Mouse (Mus musculus) limb, embryonic 10.5 days (tissue): Measurements from ENCODE around the gene Trp63. TPM values are rescaled to one million over a fixed set of nuclear protein-coding genes. Genes with fewer than 3 reads are reported as not detected.
"Not testable (repeated sequence)": the region's sequence is repeated elsewhere in the genome, so short reads cannot be mapped to it uniquely, and the experiment has no call there.

Source experiments
- DNase-seq: peaks from one replicate; pipeline ENCODE4 v3.0.0-alpha.2; 2017; ENCODE audit warnings: low spot score
- H3K27ac ChIP-seq: fragments of 300-500 bp; sonication (generic); 2 replicates; pipeline ENCODE4 v1.5.1; 2016; ENCODE audit warnings: mild to moderate bottlenecking
- H3K27me3 ChIP-seq: fragments of 300-500 bp; sonication (generic); 2 replicates; pipeline ENCODE4 v1.6.1; 2016; ENCODE audit warnings: low read depth, mild to moderate bottlenecking; ENCODE audit not compliant: poor library complexity, severe bottlenecking
- H3K36me3 ChIP-seq: fragments of 300-500 bp; sonication (generic); 2 replicates; pipeline ENCODE4 v1.6.1; 2016; ENCODE audit warnings: mild to moderate bottlenecking, moderate library complexity
- H3K4me1 ChIP-seq: fragments of 300-500 bp; sonication (generic); 2 replicates; pipeline ENCODE4 v1.6.1; 2016
- H3K4me3 ChIP-seq: fragments of 300-500 bp; sonication (generic); 2 replicates; pipeline ENCODE4 v1.5.1; 2016; ENCODE audit warnings: mild to moderate bottlenecking, moderate library complexity
- H3K9me3 ChIP-seq: fragments of 300-500 bp; sonication (generic); replicated peaks from 2 replicates; pipeline ENCODE4 v1.6.1; 2016; ENCODE audit warnings: mild to moderate bottlenecking
- WGBS: fragments of 180-500 bp; shearing (Covaris S2); methylation state at CpG from one replicate; pipeline ENCODE4 v1.1.7; 2016; 5-methylcytosine and 5-hydroxymethylcytosine counted together
- polyA plus RNA-seq: library from polyadenylated mRNA; unstranded; fragments of >200 nt; fragmentation: Nextera tagmentation; extraction: Ambion mirVana; gene quantifications from 2 replicates; pipeline ENCODE4 v1.2.1, GENCODE M21; 2016

The Trp63 gene
- 21.3 and 22.7 TPM in 2 replicates for polyA plus RNA-seq

DNA sequence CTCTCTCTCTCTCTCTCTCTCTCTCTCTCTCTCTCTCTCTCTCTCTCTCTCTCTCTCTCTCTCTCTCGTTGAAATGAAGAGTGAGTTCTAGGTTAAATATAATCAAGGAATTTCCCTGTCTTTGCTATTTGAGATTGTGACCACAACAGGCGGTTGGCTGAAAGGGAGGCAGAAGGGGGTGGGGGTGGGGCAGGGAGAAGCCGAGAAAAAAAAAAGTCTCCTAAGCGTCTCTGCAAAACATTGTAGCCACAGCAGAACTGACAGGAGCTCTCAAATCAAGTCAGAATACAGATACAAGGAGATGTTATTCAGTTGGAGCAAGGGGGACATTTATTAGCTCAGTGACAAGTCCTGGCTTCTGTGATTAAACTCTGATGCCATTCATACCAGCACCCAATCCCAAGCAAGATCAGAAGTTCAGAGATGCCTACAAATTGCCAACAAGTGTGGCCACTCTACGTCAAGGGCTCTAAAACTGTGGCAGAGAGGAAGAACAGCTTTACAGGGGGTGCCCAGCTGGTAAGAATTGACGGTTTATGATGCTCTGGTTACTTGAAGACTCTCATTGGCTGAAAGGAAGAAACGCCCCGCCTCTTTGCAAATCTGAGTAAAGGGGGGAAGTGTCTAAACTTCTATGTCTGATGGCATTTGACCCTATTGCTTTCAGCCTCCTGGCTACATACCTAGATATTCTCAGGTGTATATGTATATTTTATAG lies at the start of gene Trp63:
Gene Trp63 (plus strand): TSS at position 233 of the 718 bp plus-strand sequence.
- H3K4me1 ChIP-seq = peaks cover 29% of the 10 kb centered on the region
- H3K27ac ChIP-seq = no peak within 1 kb of the TSS
- H3K36me3 ChIP-seq = no peaks in the 10 kb centered on the region
- WGBS = 38% methylated on average over 8 of the region's 8 CpGs
- DNase-seq = no peak
- peak within 1 kb of the TSS; percentile 22; the same call in 1 of the 2 replicates for H3K4me3 ChIP-seq
- no peaks in the 10 kb centered on the region for H3K27me3 ChIP-seq
- no peaks in the 10 kb centered on the region for H3K9me3 ChIP-seq

GRCm38 (mm10) chr16:25644716-25645115 lies 38.8 kb upstream of the Trp63 start:
- H3K27me3 ChIP-seq, H3K4me3 ChIP-seq, H3K27ac ChIP-seq, H3K36me3 ChIP-seq, DNase-seq, H3K4me1 ChIP-seq, H3K9me3 ChIP-seq: not testable (repeated sequence)
- 87% methylated on average over 4 of the region's 4 CpGs for WGBS

GRCm38 (mm10) chr16:25660510-25661235 lies 22.9 kb upstream of the Trp63 start:
- Histone ChIP-seq H3K9me3 (no peaks in the 10 kb centered on the region), H3K36me3 (no peaks in the 10 kb centered on the region), H3K27ac (no peak overlapping the region), H3K4me3 (no peak overlapping the region), H3K27me3 (no peaks in the 10 kb centered on the region), H3K4me1 (no peaks in the 10 kb centered on the region)
- DNase-seq = no peak
- 96% methylated on average over 9 of the region's 9 CpGs for WGBS

GRCm38 (mm10) chr16:25663116-25663515 lies 20.4 kb upstream of the Trp63 start:
- Histone ChIP-seq H3K27me3 (no peaks in the 10 kb centered on the region), H3K36me3 (no peaks in the 10 kb centered on the region), H3K9me3 (no peaks in the 10 kb centered on the region), H3K4me1 (no peaks in the 10 kb centered on the region), H3K4me3 (no peak overlapping the region), H3K27ac (no peak overlapping the region)
- WGBS = 67% methylated on average over 3 of the region's 3 CpGs
- no peak for DNase-seq

DNA sequence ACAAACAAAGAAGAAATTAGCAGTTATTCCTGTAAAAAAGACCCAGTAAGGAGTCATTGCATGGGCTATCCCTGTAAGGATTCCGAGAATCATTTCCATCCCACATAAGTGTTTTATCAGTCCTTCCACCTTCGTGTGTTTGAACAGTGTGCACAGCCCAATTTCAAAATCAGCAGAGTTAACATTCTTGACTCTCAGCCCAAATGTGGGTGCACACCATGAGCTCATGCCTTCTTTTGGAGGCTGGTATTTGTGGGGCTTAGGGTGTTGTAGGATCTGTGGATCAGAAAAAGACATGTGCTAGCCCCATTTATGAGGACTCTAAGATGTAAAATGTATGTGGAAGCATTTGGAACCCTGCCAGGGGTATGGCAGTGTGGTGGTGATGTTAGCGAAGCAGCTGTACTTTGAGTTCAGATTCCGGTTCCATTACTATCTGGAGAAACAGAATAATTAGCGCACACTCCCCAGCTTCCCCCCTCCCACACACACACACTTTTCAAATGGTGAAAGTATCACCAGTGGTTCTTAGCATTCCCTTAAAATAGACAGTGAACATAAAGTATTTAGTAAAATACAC lies 9.6 kb upstream of the Trp63 start:
- no peak overlapping the region for H3K4me3 ChIP-seq
- no peak for DNase-seq
- no peak overlapping the region for H3K27ac ChIP-seq
- H3K4me1 ChIP-seq = no peaks in the 10 kb centered on the region
- WGBS = 89% methylated on average over 5 of the region's 5 CpGs
- no peaks in the 10 kb centered on the region for H3K27me3 ChIP-seq
- H3K9me3 ChIP-seq = no peaks in the 10 kb centered on the region
- H3K36me3 ChIP-seq = no peaks in the 10 kb centered on the region

DNA sequence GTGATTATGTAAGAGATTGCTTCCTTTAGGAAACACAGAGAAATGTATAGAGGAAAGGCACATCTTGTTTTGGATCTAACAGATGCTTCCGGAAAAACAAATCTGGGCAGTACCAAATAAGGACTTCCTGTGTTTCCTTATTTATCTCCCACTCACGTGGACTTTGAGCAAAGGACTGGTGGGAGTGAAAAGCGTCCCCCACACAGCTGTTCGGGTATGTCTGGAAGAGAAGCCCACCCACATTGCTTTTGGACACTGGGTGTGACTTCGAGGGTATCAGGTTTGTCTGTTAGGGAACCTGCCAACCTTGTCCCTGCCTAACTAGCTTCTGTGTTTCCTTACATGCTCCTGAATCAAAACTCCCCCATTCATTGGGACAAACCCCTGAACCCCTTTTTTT lies 3.2 kb upstream of the Trp63 start:
- 72% methylated on average over 5 of the region's 5 CpGs for WGBS
- H3K4me3 ChIP-seq = no peak overlapping the region
- H3K9me3 ChIP-seq = no peaks in the 10 kb centered on the region
- H3K27me3 ChIP-seq = no peaks in the 10 kb centered on the region
- H3K36me3 ChIP-seq = no peaks in the 10 kb centered on the region
- no peak for DNase-seq
- H3K27ac ChIP-seq = no peak overlapping the region
- H3K4me1 ChIP-seq = peaks cover 29% of the 10 kb centered on the region

GRCm38 (mm10) chr16:25682533-25682932 lies 1.0 kb upstream of the Trp63 start:
- DNase-seq = no peak
- no peaks in the 10 kb centered on the region for H3K9me3 ChIP-seq
- no peaks in the 10 kb centered on the region for H3K36me3 ChIP-seq
- WGBS = 76% methylated on average over 4 of the region's 4 CpGs
- no peak overlapping the region for H3K4me3 ChIP-seq
- H3K27me3 ChIP-seq = no peaks in the 10 kb centered on the region
- no peak overlapping the region for H3K27ac ChIP-seq
- H3K4me1 ChIP-seq = peaks cover 29% of the 10 kb centered on the region

DNA sequence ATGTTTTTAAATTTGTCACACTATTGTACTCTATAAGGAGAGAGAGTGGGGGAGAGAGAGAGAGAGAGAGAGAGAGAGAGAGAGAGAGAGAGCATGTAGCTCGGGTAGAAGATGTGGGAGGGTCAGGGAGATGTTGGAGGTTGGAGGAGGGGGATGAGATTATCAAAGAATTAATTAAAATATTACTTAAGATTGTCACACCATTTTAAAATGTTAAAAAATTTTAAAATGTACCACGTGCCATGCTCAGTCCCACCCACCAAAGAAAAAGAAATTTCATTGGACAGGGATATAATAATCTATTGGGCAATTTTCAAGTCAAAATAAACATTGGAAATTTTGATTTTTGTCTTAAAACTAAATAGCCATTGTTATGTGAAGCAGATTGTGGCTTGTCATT lies 1.0 kb downstream of the Trp63 start:
- Histone ChIP-seq H3K4me1 (peaks cover 29% of the 10 kb centered on the region), H3K27ac (no peak overlapping the region), H3K9me3 (no peaks in the 10 kb centered on the region), H3K27me3 (no peaks in the 10 kb centered on the region), H3K4me3 (no peak overlapping the region), H3K36me3 (no peaks in the 10 kb centered on the region)
- no peak for DNase-seq
- 90% methylated on average over 2 of the region's 2 CpGs for WGBS

DNA sequence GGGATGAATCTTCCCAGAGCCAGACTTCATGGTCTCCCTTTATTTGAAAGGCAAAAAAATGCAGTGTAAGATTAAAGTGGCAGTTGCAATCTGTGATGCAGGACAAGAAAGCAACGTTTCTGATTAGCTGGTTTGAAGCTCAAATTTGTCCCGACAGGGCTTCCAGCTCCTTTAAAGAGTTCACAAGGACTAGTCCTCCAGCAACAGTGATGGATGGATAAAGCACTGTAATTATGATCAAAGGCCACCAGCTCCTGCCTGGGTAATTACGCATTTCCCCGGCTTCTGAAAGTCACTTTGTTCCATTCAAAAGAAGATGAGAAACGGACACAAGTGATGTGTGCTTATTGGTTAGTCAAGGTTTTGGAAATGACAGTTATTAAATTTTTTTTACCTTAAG lies 7.0 kb downstream of the Trp63 start:
- no peak overlapping the region for H3K4me3 ChIP-seq
- H3K4me1 ChIP-seq = peaks cover 5% of the 10 kb centered on the region; the same call in 1 of the 2 replicates
- no peak overlapping the region for H3K27ac ChIP-seq
- H3K9me3 ChIP-seq = no peaks in the 10 kb centered on the region
- H3K36me3 ChIP-seq = no peaks in the 10 kb centered on the region
- WGBS = 2% methylated on average over 5 of the region's 5 CpGs
- no peak for DNase-seq
- no peaks in the 10 kb centered on the region for H3K27me3 ChIP-seq

DNA sequence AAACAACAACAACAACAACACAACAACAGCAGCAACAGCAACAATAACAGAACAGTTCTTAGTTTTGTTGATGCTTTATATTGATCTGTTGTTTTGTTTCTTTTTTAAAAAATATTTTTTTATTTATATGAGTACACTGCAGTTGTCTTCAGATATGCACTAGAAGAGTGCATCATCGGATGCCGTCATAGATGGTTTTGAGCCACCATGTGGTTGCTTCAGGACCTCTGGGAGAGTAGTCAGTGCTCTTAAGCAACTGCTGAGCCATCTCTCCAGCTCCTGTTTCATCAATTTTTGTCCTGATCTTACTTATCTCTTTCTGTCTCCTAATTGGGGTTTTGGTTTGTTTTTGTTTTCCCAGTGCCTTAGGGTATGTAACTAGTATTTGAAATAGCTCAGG lies 17.7 kb downstream of the Trp63 start:
- DNase-seq = no peak
- 89% methylated on average over 2 of the region's 2 CpGs for WGBS
- no peaks in the 10 kb centered on the region for H3K4me1 ChIP-seq
- H3K4me3 ChIP-seq = no peak overlapping the region
- no peak overlapping the region for H3K27ac ChIP-seq
- no peaks in the 10 kb centered on the region for H3K9me3 ChIP-seq
- H3K27me3 ChIP-seq = no peaks in the 10 kb centered on the region
- H3K36me3 ChIP-seq = no peaks in the 10 kb centered on the region

- DNase-seq = no peak
- Histone ChIP-seq H3K27ac (no peak overlapping the region), H3K4me3 (no peak overlapping the region), H3K4me1 (no peaks in the 10 kb centered on the region), H3K9me3 (no peaks in the 10 kb centered on the region), H3K27me3 (no peaks in the 10 kb centered on the region), H3K36me3 (no peaks in the 10 kb centered on the region)
These were observed 22.7 kb downstream of the Trp63 start for GRCm38 (mm10) chr16:25706260-25706659.

DNA sequence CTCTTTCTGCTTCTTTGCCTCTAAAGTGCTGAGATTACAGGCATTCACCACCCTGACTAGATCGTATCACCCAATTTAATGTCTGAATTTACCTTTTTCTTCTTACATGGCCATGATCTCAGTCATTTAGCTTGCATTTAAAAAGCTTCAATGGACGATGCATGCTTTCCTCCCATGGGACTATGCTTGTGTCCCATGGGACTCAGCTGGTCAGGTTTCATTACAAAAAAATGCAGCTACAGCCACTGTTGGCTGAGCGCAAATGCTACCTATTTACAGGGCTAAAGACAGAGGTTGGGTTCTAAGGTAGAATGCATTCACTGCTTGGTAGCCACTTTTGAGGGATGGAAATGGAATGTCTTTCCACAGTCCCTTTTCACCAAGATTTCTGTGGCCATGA lies 32.2 kb downstream of the Trp63 start:
- WGBS = 89% methylated on average over 3 of the region's 3 CpGs

DNA sequence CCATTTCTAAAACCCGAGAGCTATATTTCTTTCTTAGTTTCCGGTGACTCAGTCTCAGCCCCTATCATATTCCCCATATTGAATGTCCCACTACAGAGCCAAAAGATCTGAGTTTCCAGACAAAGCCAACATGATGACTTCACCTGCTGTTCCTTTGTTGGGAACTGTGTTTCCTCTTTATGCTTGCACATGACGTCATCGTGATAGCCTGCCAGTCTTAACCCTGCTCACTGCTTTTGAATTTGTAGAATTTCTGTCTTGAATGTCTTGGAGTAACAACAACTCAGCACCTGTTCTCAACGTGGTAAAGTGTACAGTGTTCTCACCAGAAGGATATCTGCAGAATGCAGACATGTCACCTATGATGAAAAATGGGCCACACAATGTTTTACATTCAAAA lies 39.6 kb downstream of the Trp63 start:
- Histone ChIP-seq H3K27me3 (no peaks in the 10 kb centered on the region), H3K4me3 (no peak overlapping the region), H3K9me3 (no peaks in the 10 kb centered on the region), H3K36me3 (no peaks in the 10 kb centered on the region), H3K4me1 (peaks cover 3% of the 10 kb centered on the region; the same call in 1 of the 2 replicates), H3K27ac (no peak overlapping the region)
- 84% methylated on average over 5 of the region's 5 CpGs for WGBS
- no peak for DNase-seq

More for the DNA sequence above, 32.2 kb downstream of the Trp63 start:
- no peaks in the 10 kb centered on the region for H3K4me1 ChIP-seq
- no peaks in the 10 kb centered on the region for H3K27me3 ChIP-seq
- no peak for DNase-seq
- no peaks in the 10 kb centered on the region for H3K9me3 ChIP-seq
- no peak overlapping the region for H3K4me3 ChIP-seq
- H3K27ac ChIP-seq = no peak overlapping the region
- H3K36me3 ChIP-seq = no peaks in the 10 kb centered on the region
